Mouse (Mus musculus) bone marrow, adult 2 months (tissue): ENCODE results near the gene Tnfsfm13. TPM values are rescaled to one million over a fixed set of nuclear protein-coding genes. Genes with fewer than 3 reads are reported as not detected.
"Not testable (repeated sequence)": the region's sequence is repeated elsewhere in the genome, so short reads cannot be mapped to it uniquely, and the experiment has no call there.

Source experiments
- H3K27ac ChIP-seq: fragments of 200-500 bp; 2 replicates; pipeline ENCODE4 v1.5.1; 2012; ENCODE audit warnings: low read depth, mild to moderate bottlenecking, control low read depth, inconsistent platforms, low read length; ENCODE audit not compliant: control insufficient read depth, poor library complexity, insufficient read depth
- H3K4me1 ChIP-seq: fragments of 200-500 bp; 2 replicates; pipeline ENCODE4 v1.6.1; 2011; ENCODE audit warnings: low read length; ENCODE audit not compliant: control insufficient read depth, insufficient read depth
- H3K4me3 ChIP-seq: fragments of 200-500 bp; replicated peaks from 2 replicates; pipeline ENCODE3; 2011; ENCODE audit warnings: mild to moderate bottlenecking, low read depth, low read length, control low read depth; ENCODE audit not compliant: control insufficient read depth
- CTCF ChIP-seq: fragments of 200-500 bp; IDR thresholded peaks from 2 replicates; pipeline ENCODE4 v1.5.1; 2011; ENCODE audit warnings: low read length, control low read depth; ENCODE audit not compliant: control insufficient read depth, insufficient read depth
- POLR2A ChIP-seq: fragments of 200-500 bp; IDR thresholded peaks from 2 replicates; pipeline ENCODE4 v1.6.1; 2011; ENCODE audit warnings: low read depth, mild to moderate bottlenecking, control low read depth, low read length, borderline replicate concordance; ENCODE audit not compliant: control insufficient read depth
- WGBS: fragments of 180-500 bp; shearing (Covaris S2); methylation state at CpG from one replicate; pipeline ENCODE4 v1.1.7; 2018; 5-methylcytosine and 5-hydroxymethylcytosine counted together
- polyA plus RNA-seq: library from polyadenylated mRNA; stranded (reverse); fragments of >200 nt; gene quantifications from 2 replicates; pipeline ENCODE4 v1.2.4, GENCODE M21; 2011; ENCODE audit warnings: low replicate concordance; ENCODE audit not compliant: missing spikeins, insufficient read depth, insufficient read length

Gene Tnfsfm13
- 7.6 and 17.0 TPM in 2 replicates for polyA plus RNA-seq

DNA sequence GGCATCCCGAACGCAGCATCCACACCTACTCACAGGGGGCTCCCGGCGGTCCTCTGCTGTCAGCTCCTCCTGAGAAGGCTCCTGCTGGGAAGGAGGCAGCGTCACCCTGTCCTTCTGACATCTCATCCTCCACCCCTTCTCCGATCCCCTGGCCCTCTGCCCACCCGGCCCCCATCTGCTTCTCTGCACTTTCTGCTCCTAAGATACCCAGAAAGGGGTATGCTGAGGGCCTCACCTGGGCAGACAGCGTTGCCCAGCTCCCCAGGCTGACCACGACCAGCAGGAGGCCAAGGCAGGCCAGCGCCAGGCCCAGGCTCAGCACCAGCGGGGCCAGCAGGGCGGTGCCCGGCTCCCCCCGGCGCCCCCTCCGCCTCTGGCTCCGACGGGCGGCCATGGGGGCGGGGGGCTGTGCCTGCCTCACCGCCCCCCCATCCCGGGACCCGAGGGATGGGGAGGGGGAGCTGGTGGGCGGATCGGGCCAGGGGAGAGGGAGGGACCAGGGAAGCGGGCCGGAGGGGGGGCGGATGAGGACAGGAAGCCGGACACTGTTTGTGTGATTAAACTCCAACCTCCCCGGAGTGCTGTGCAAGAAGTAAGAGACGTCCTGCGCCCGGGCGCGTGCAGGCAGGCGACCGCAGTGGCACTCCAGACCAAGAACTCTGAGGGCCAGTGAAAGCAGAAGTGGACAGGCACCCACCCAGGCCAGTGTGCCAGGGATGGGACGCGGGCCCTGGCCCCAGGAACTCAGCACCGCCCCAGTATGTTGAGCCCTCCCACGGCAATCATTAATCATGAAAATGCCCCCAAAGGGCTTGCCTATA lies at the start of gene Tnfsfm13, which contains the start of gene Tnfsf12:
Tnfsfm13 (minus strand) TSS at position 738 of the 821 bp plus-strand sequence.
Tnfsf12 (minus strand) TSS at position 489 of the 821 bp plus-strand sequence.
- 11% methylated on average over 41 of the region's 41 CpGs for WGBS
- peak; percentile 58; the same call in 1 of the 2 replicates for TF ChIP-seq POLR2A
- TF ChIP-seq CTCF, result no peak
- peak within 1 kb of the TSS; percentile 86 for H3K27ac ChIP-seq
- peaks cover 1% of the 10 kb centered on the region; the same call in 1 of the 2 replicates for H3K4me1 ChIP-seq
- peak within 1 kb of the TSS; percentile 43 for H3K4me3 ChIP-seq

DNA sequence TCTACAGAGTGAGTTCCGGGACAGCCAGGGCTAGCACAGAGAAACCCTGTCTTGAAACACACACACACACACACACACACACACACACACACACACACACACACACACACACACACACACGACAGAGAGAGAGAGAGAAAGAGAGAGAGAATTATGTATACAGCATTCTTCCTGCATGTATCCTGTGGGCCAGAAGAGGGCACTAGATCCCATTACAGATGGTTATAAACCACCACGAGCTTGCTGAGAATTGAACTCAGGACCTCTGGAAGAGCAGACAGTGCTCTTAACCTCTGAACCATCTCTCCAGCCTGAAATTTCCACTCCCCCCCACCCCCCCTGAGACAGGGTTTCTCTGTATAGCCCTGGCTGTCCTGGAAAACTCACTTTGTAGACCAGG lies 35.5 kb upstream of the Tnfsfm13 start:
- H3K4me1 ChIP-seq, H3K27ac ChIP-seq, H3K4me3 ChIP-seq: not testable (repeated sequence)
- 68% methylated on average over 2 of the region's 3 CpGs for WGBS

DNA sequence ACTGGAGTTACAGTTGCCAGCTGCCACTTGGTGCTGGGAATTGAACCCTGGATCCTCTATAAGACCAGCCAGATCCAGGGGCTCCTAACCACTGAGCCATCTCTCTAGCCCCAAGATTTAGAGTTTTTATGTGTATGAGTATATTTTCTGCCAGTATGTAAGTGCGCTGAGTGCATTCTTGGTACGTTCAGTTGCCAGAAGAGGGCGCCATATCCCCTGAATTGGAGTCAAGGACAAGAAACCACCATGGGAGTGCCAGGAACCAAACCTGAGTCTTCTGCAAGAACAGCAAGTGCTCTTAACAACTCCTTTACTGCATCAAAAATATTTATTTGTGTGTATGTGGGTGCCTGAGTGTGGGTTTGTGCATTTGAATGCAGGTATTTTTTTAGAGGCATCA lies 33.2 kb upstream of the Tnfsfm13 start:
- no peak overlapping the region for H3K4me3 ChIP-seq
- WGBS, result 45% methylated on average over 3 of the region's 3 CpGs

DNA sequence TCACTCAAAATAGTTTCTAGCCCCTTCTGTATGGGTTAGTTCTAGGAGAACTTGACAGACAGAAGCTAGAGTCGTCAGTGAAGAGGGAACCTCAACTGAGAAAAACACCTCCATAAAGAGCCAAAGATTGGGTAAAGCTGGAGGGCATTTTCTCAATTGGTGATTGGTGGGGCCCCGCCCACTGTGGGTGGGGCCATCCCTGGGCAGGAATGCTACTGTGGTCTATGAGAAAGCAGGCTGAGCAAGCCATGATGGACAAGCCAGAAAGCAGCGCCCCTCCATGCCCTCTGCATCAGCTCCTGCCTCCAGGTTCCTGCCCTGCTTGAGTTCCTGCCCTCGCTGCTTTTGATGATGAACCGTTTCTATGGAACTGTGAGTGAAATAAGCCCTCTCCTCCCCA lies 30.1 kb upstream of the Tnfsfm13 start:
- WGBS, result 53% methylated on average over 5 of the region's 5 CpGs
- no peak for TF ChIP-seq POLR2A
- TF ChIP-seq CTCF, result no peak
- no peak overlapping the region for H3K4me3 ChIP-seq
- H3K4me1 ChIP-seq, result no peaks in the 10 kb centered on the region
- H3K27ac ChIP-seq, result no peak overlapping the region; the same call in 1 of the 2 replicates

More for the DNA sequence above, 33.2 kb upstream of the Tnfsfm13 start:
- TF ChIP-seq POLR2A (no peak), CTCF (peak; percentile 54)
- Histone ChIP-seq H3K4me1 (no peaks in the 10 kb centered on the region), H3K27ac (no peak overlapping the region)

DNA sequence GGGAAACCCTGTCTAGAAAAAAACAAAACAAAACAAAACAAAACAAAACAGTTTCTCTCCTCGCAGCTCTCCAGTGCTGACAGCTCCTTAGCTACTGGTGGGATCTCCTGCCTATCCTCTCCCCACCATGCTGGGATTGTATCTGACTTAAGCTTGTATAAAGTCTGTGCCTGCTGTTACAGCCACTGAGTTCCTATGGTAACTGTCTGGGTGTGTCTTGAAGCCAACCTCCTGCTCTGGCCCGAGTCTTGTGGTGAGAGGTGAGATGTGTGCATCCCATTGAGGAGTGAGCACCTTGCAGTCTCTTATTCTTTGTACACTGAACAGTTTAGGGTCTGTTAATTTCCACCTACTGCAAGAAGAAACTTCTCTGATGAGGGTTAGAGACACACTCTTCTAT lies 27.2 kb upstream of the Tnfsfm13 start:
- TF ChIP-seq CTCF (no peak), POLR2A (no peak)
- Histone ChIP-seq H3K27ac (no peak overlapping the region), H3K4me1 (no peaks in the 10 kb centered on the region), H3K4me3 (no peak overlapping the region)
- 64% methylated on average over 2 of the region's 2 CpGs for WGBS

DNA sequence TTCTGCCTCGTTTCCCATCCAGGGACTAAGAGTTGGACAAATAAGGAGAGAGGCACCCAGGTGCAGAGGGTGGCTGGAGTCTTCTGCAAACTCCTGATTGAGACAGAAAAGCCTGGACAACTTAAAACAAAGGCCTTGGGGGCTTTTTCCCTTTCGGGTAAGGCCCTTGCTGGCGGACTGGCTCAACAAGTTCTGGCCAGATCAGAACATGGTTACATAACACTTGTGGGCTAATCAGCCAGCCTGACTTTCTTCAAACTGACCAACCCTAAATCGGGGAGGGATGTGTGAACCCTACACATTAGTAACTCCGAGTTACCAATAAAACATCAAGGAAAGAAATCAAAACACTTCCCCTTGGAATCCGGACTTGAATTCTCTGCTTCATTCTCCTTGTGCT lies 25.0 kb upstream of the Tnfsfm13 start:
- TF ChIP-seq CTCF (no peak), POLR2A (no peak)
- H3K27ac ChIP-seq, result no peak overlapping the region
- H3K4me3 ChIP-seq, result no peak overlapping the region
- WGBS, result 71% methylated on average over 6 of the region's 6 CpGs
- no peaks in the 10 kb centered on the region for H3K4me1 ChIP-seq

DNA sequence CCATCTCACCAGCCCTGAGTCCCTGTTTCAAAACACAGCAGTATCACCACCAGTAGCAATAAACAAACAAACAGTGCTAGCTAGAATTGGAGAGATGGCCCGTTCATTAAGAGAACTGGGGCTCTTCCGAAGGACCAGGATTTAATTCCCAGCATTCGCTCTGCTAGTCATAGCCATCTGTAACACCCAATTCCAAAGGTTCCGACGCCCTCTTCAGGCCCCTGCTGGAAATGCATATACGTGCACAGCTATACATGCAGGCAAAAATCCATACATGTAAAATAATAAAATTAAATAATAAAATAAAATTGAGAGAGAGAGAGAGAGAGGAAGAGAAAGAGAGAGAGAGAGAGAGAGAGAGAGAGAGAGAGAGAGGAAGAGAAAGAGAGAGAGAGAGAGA lies 23.5 kb upstream of the Tnfsfm13 start:
- 76% methylated on average over 6 of the region's 6 CpGs for WGBS
- TF ChIP-seq CTCF (no peak), POLR2A (no peak)
- Histone ChIP-seq H3K27ac (no peak overlapping the region), H3K4me3 (no peak overlapping the region), H3K4me1 (no peaks in the 10 kb centered on the region)

DNA sequence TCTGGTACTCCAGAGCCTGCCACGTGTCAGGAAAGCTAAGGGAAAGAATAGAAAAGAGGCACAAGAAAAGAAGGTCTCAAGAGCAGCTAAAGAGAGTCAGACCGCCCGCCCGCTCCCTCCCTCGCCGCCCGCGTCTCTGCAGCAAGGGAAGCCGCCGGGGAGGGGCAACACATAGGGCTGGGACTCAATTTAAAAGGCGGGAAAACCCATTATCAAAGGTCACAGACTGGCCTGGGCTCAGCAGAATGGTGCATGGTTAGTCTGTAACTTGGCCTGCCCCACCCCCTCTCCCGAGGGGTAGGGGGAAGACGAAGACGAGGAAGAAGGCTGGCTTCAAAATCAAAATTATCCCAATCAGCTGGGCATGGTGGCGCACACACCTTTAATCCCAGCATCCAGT lies 22.8 kb upstream of the Tnfsfm13 start:
- WGBS, result 64% methylated on average over 15 of the region's 15 CpGs
- TF ChIP-seq CTCF (no peak), POLR2A (no peak)
- H3K4me1 ChIP-seq, result no peaks in the 10 kb centered on the region
- H3K4me3 ChIP-seq, result no peak overlapping the region
- no peak overlapping the region for H3K27ac ChIP-seq
